11 mouse cellular contexts compared by ENCODE assay signal in genomic region chr3:96427311-96427710, GRCm38 (mm10). TPM values are rescaled to one million over a fixed set of nuclear protein-coding genes. Genes with fewer than 3 reads are reported as not detected.
DNase-seq lines count a peak whose midpoint lies in the region; ATAC-seq lines count a peak whose summit lies in the region.
"Had no signal": no experiment of that assay in that cellular context is flagged by ENCODE, and none has a peak within 500 bp of the region (broad histone marks: within the 10 kb centered on the region; RNA-seq: fewer than 3 reads in every experiment).

No protein-coding gene starts in this region.

- no peak overlapping the region for H3K27ac ChIP-seq in forebrain, embryonic 10.5 days
- H3K27ac ChIP-seq in forebrain, embryonic 13.5 days, result no peak overlapping the region
- H3K27ac ChIP-seq in midbrain, embryonic 11.5 days (ENCODE audit: low read depth, low read length), result no peak overlapping the region
- H3K27ac ChIP-seq in midbrain, embryonic 14.5 days (replicated peaks; ENCODE audit: low read depth, low read length), result no peak overlapping the region
- H3K27ac ChIP-seq in neural tube, embryonic 13.5 days (replicated peaks), result no peak overlapping the region

- H3K4me1 ChIP-seq in forebrain, embryonic 10.5 days, result peaks cover 34% of the 10 kb centered on the region
- no peaks in the 10 kb centered on the region for H3K4me1 ChIP-seq in forebrain, embryonic 13.5 days
- peaks cover 2% of the 10 kb centered on the region; the same call in 1 of the 2 replicates for H3K4me1 ChIP-seq in midbrain, embryonic 11.5 days (ENCODE audit: control insufficient read depth, insufficient read depth, low read length)
- no peaks in the 10 kb centered on the region for H3K4me1 ChIP-seq in midbrain, embryonic 14.5 days (ENCODE audit: control insufficient read depth, insufficient read depth, low read length)
- H3K4me1 ChIP-seq in neural tube, embryonic 13.5 days (replicated peaks), result no peaks in the 10 kb centered on the region

- no peak overlapping the region for H3K4me2 ChIP-seq in forebrain, embryonic 13.5 days
- peak overlapping the region; percentile 20; the same call in 1 of the 2 replicates for H3K4me2 ChIP-seq in midbrain, embryonic 11.5 days
- H3K4me2 ChIP-seq in midbrain, embryonic 14.5 days (ENCODE audit: low read length), result no peak overlapping the region
- H3K4me2 ChIP-seq in neural tube, embryonic 13.5 days, result peak overlapping the region; percentile 27; the same call in 1 of the 2 replicates

- H3K9ac ChIP-seq in forebrain, embryonic 13.5 days, result no peak overlapping the region
- no peak overlapping the region for H3K9ac ChIP-seq in midbrain, embryonic 11.5 days (ENCODE audit: low read length)
- no peak overlapping the region for H3K9ac ChIP-seq in midbrain, embryonic 14.5 days (replicated peaks; ENCODE audit: low read length)
- H3K9ac ChIP-seq in neural tube, embryonic 13.5 days, result no peak overlapping the region

- WGBS in forebrain, embryonic 10.5 days, result 11% methylated on average over 4 of the region's 4 CpGs
- 17% methylated on average over 4 of the region's 4 CpGs for WGBS in forebrain, embryonic 13.5 days
- 7% methylated on average over 4 of the region's 4 CpGs for WGBS in midbrain, embryonic 11.5 days
- 20% methylated on average over 4 of the region's 4 CpGs for WGBS in midbrain, embryonic 14.5 days
- WGBS in neural tube, embryonic 13.5 days, result 9% methylated on average over 4 of the region's 4 CpGs

- no peak for DNase-seq in forebrain, embryonic 10.5 days (ENCODE audit: extremely low spot score, low spot score)
- peak; percentile 90 for DNase-seq in midbrain, embryonic 11.5 days (ENCODE audit: low spot score, missing footprints)
- DNase-seq in midbrain, embryonic 14.5 days, result no peak
- peak; percentile 62 for DNase-seq in induced T-regulatory cell, adult 2 months (ENCODE audit: low read depth)
- no peak for DNase-seq in ovary, postnatal 10 days (ENCODE audit: low spot score)
- DNase-seq in cerebellum, postnatal 10 days, result no peak

- ATAC-seq in forebrain, embryonic 13.5 days, result no peak
- no peak for ATAC-seq in midbrain, embryonic 11.5 days (ENCODE audit: low FRiP score)
- no peak for ATAC-seq in midbrain, embryonic 14.5 days (ENCODE audit: low FRiP score, low TSS enrichment)
- ATAC-seq in neural tube, embryonic 13.5 days (ENCODE audit: low read depth), result no peak

- H3K4me3 ChIP-seq in forebrain, embryonic 10.5 days, result peak overlapping the region; percentile 42
- H3K4me3 ChIP-seq in forebrain, embryonic 13.5 days, result no peak overlapping the region
- no peak overlapping the region for H3K4me3 ChIP-seq in midbrain, embryonic 11.5 days (ENCODE audit: low read depth, low read length)
- no peak overlapping the region for H3K4me3 ChIP-seq in midbrain, embryonic 14.5 days (replicated peaks; ENCODE audit: low read depth, low read length)
- H3K4me3 ChIP-seq in neural tube, embryonic 13.5 days, result no peak overlapping the region

- no peaks in the 10 kb centered on the region for H3K9me3 ChIP-seq in forebrain, embryonic 10.5 days
- no peaks in the 10 kb centered on the region for H3K9me3 ChIP-seq in forebrain, embryonic 13.5 days (replicated peaks)
- no peaks in the 10 kb centered on the region for H3K9me3 ChIP-seq in midbrain, embryonic 11.5 days (ENCODE audit: control insufficient read depth, low read length)
- no peaks in the 10 kb centered on the region for H3K9me3 ChIP-seq in midbrain, embryonic 14.5 days (ENCODE audit: control insufficient read depth, low read length)
- H3K9me3 ChIP-seq in neural tube, embryonic 13.5 days, result no peaks in the 10 kb centered on the region
- H3K9me3 ChIP-seq: G1E had no signal

- no peaks in the 10 kb centered on the region for H3K36me3 ChIP-seq in forebrain, embryonic 10.5 days (replicated peaks)
- no peaks in the 10 kb centered on the region for H3K36me3 ChIP-seq in forebrain, embryonic 13.5 days (ENCODE audit: poor library complexity, severe bottlenecking)
- no peaks in the 10 kb centered on the region for H3K36me3 ChIP-seq in midbrain, embryonic 11.5 days (ENCODE audit: control insufficient read depth, insufficient read depth, low read length)
- H3K36me3 ChIP-seq in midbrain, embryonic 14.5 days (ENCODE audit: control insufficient read depth, insufficient read depth, low read length), result no peaks in the 10 kb centered on the region
- H3K36me3 ChIP-seq in neural tube, embryonic 13.5 days, result no peaks in the 10 kb centered on the region
- H3K36me3 ChIP-seq: G1E had no signal

- H3K27me3 ChIP-seq in forebrain, embryonic 10.5 days (ENCODE audit: poor library complexity, severe bottlenecking), result peaks cover 75% of the 10 kb centered on the region
- H3K27me3 ChIP-seq in forebrain, embryonic 13.5 days, result peaks cover 59% of the 10 kb centered on the region
- H3K27me3 ChIP-seq in midbrain, embryonic 11.5 days (ENCODE audit: control insufficient read depth, insufficient read depth, low read length), result peaks cover 7% of the 10 kb centered on the region; the same call in 1 of the 2 replicates
- H3K27me3 ChIP-seq in midbrain, embryonic 14.5 days (ENCODE audit: control insufficient read depth, insufficient read depth, low read length), result peaks cover 5% of the 10 kb centered on the region; the same call in 1 of the 2 replicates
- H3K27me3 ChIP-seq in neural tube, embryonic 13.5 days, result peaks cover 54% of the 10 kb centered on the region

RNA-seq across cellular contexts. Expression of gene BC107364, which starts 24.8 kb away (rescaled TPM):
- 0.20 TPM in 1 of 2 replicates, not detected in the other for polyA plus RNA-seq in forebrain, embryonic 10.5 days (2016; fragmentation: Nextera tagmentation; extraction: Ambion mirVana)
- polyA plus RNA-seq in forebrain, embryonic 13.5 days (2015; fragmentation: Nextera tagmentation; extraction: Ambion mirVana), result not detected in 2 replicates
- not detected in 2 replicates for polyA plus RNA-seq in midbrain, embryonic 11.5 days (2014; fragmentation: Nextera tagmentation; extraction: Ambion mirVana)
- not detected in 2 replicates for polyA plus RNA-seq in midbrain, embryonic 14.5 days (2014; fragmentation: Nextera tagmentation; extraction: Ambion mirVana)
- polyA plus RNA-seq in neural tube, embryonic 13.5 days (2015; fragmentation: Nextera tagmentation; extraction: Ambion mirVana), result not detected in 2 replicates
- polyA plus RNA-seq: G1E; liver, adult 2 months; spleen, adult 2 months had no signal

Comparison
In these comparisons a context has a peak if more than half of its experiments do, and no peak if none do; other contexts are left out.
1. DNase-seq: peak in midbrain, embryonic 11.5 days (single experiment) and induced T-regulatory cell, adult 2 months (single experiment); none in forebrain, embryonic 10.5 days (single experiment), midbrain, embryonic 14.5 days (single experiment), ovary, postnatal 10 days (single experiment) and cerebellum, postnatal 10 days (0 of 2).
2. H3K4me2 ChIP-seq: peak in midbrain, embryonic 11.5 days (single experiment) and neural tube, embryonic 13.5 days (single experiment); none in forebrain, embryonic 13.5 days (single experiment) and midbrain, embryonic 14.5 days (single experiment).